Mouse (Mus musculus) embryo, embryonic 9.5 days (tissue): ENCODE results near the gene Agbl2.

ENCODE experiments used
- DNase-seq: peaks from one replicate; pipeline ENCODE4 v3.0.0-alpha.2; 2017; ENCODE audit errors: extremely low spot score

Gene Agbl2

GRCm38 (mm10) chr2:90871180-90871961 lies 88.8 kb downstream of the Agbl2 start:
- DNase-seq, result no peak

- DNase-seq, result no peak
Observed at GRCm38 (mm10) chr2:90874025-90874424, 91.5 kb downstream of the Agbl2 start.

DNA sequence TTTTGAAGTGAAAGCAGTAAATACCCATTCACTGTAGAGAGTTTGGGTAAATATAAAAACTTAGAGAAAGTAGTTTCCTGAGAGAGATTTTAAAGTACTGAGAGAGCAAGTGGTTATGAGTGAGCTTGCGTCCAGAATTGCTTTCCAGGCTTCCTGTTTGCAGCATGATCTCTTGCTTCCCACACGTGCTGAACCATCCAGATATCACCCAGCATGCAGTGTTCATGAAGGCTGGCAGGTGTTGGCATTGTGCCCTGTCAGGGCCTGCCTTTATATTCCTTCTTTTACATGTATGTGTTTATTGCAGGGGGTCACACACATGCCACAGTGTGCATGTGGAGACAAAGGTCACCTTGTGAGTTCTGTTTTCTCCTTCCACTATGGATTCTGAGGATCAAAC lies 92.7 kb downstream of the Agbl2 start:
- no peak for DNase-seq

DNA sequence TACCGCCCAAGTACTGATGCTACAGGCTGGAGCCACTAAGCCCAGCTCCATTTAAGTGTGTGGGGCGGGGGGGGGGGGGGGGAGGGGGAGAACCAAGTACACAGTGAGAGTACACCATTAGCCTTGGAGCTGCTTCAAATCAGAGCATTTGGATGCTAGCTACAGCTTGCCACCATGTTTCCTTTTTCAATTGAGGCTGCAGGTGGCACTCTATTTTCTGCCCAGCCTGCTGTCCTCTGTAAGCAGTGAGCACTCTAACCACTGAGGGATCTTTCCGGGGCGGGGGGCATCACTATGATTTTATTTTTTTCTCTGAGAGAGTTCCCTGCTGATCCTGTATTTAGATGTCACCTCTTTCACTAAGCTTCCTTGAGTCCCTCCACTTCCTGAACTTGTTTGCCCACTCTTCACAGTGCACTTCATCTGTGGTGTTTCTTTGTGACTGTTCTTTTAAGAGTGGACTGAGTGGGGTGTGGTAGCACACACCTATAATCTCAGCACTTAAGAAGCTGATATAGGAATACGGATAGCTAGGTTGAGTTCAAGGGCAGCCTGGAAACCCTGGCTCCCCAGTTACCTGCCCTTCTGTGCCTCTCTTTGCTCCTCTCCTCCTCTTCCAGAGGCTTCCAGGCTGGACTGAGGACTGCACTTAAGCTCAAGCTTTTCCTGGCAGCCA lies 95.2 kb downstream of the Agbl2 start:
- DNase-seq, result no peak

- DNase-seq, result no peak
Observed at GRCm38 (mm10) chr2:90879419-90879818, 96.9 kb downstream of the Agbl2 start.

DNA sequence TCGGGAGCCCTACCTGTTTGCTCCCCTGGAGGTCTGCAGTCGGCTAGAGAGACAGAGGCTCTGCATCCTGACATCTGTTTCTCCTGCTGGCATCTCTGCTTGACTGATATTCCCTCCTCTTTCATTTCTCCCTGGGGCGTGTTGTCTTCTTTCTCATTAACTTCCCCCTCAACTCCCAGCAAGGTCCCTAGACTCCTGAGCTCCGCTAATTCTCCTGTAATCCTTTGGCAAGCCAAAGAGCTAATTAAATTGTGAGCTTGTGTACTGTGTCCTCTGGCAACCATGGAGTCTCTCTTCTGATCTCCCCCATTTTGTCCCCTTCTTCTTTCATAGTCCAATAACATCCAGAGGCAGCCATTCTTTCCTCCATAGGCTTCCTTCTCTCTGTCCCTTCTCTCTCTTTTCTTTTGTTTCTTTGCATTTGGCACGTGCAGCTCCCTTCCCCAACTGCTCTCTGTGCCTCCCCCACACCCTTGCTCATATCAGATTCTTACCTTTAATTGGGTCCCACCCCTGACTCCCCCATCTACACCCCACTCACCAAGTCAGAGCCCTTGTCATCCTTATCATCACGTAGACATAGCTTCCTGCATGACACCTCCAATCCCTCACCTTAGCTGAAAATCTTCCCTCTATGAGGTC lies 97.7 kb downstream of the Agbl2 start:
- no peak for DNase-seq

GRCm38 (mm10) chr2:90881824-90882223 lies 99.3 kb downstream of the Agbl2 start:
- no peak for DNase-seq
